Mouse (Mus musculus): ENCODE measurements around the gene Rbks. TPM values are rescaled to one million over a fixed set of nuclear protein-coding genes. Genes with fewer than 3 reads are reported as not detected.

Rbks gene
- total RNA-seq, 1 experiment from 2014 or later = 7.2 TPM

GRCm38 (mm10) chr5:31686040-31686439, 11.4 kb downstream of the Rbks start:
- no peak for ATAC-seq (ENCODE audit: extremely low read depth, insufficient number of reproducible peaks, low FRiP score, poor library complexity, severe bottlenecking)

GRCm38 (mm10) chr5:31682305-31682704, 15.1 kb downstream of the Rbks start:
- no peak for ATAC-seq (ENCODE audit: extremely low read depth, insufficient number of reproducible peaks, low FRiP score, poor library complexity, severe bottlenecking)

GRCm38 (mm10) chr5:31680183-31680582, 17.2 kb downstream of the Rbks start:
- ATAC-seq (ENCODE audit: extremely low read depth, insufficient number of reproducible peaks, low FRiP score, poor library complexity, severe bottlenecking) = peak; percentile 51; the same call in 1 of the 2 replicates

DNA sequence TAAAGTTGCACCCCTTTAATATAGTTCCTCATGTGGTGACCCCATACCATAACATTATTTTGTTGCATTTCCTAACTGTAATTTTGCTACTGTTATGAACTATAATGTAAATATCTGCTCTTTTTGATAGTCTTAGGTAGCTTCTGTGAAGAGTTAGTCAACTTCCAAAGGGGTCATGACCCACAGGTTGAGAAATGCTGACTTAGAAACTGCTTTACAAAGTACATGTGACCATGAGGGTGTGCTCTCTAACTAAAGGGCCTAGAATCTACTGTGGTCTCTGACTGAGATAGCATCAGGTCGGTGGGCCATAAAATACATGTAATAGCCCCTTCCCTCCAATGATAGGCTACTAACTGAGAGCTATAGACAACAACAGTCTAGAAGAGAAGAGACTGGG, 19.4 kb downstream of the Rbks start:
- ATAC-seq (ENCODE audit: extremely low read depth, insufficient number of reproducible peaks, low FRiP score, poor library complexity, severe bottlenecking) = no peak

- no peak for ATAC-seq (ENCODE audit: extremely low read depth, insufficient number of reproducible peaks, low FRiP score, poor library complexity, severe bottlenecking)
Observed at GRCm38 (mm10) chr5:31673431-31673830, 24.0 kb downstream of the Rbks start.

DNA sequence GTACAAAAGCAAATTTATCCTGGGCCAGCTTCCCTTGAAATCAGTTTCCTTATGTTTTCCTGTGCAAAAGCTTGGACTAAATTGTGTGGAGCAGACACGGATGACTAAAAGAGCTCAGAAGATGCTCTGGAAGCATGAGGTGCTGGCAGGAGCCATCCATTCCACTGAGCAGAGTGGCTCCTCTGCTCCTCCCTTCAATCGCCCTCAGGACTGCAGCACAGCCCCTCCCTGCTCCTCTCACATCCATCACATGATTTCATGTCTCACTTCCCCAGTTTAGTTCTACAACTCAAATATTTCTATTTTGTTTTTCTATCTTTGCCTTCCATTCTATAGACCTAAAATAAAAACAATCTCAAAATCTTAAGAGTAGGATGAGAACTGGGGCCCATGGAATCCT, 26.3 kb downstream of the Rbks start:
- no peak for ATAC-seq (ENCODE audit: extremely low read depth, insufficient number of reproducible peaks, low FRiP score, poor library complexity, severe bottlenecking)

GRCm38 (mm10) chr5:31669984-31670383, 27.4 kb downstream of the Rbks start:
- ATAC-seq (ENCODE audit: extremely low read depth, insufficient number of reproducible peaks, low FRiP score, poor library complexity, severe bottlenecking) = no peak

DNA sequence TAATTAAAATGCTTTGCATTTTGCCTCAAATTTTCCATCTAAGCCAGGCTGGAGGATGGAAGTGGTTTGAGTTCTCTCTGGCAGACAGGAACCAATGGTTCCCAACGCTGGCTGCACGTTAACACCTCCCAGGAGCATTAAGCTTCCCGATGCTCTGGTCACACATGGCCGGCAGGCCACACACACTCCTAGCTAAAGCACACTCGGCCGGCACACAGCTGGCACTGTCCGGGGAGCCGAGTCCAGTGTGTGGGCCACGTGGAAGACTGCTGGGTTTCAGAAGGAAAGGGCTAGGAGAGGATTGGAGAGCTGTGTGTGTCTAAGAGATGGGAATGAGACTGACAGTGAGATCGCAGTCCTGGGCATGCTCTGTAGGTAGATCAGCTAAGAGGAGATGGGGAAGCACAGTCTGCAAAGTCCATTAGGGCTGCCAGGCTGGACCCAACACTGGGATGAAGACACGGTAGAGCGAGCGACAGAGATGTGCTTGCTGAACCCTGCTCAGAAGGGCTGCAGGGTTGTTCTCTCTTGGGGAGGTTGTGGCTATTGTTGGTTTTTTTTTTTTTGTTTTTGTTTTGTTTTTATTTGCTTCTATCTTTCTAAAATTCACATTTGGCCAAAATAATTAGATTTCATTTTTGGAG, 29.0 kb downstream of the Rbks start:
- ATAC-seq (ENCODE audit: extremely low read depth, insufficient number of reproducible peaks, low FRiP score, poor library complexity, severe bottlenecking) = no peak

DNA sequence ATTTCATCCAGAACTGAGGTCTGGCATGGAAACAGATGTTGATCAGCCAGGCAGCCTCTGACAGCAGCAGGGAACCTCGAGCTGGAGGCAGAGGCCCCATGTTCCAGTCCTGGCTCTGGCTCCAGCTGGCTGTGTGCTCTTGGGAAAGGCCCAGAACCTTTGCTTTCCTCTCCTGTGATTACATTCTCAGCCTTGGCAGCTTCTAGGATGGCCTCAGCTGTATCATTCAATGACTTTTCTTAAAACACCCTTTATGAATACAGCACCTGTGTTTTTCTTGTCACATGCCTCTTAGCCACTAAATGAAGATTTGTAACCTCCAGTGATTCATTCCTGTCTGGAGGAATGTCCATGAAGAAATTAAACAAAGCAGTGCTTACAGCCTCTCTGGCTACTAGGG, 31.3 kb downstream of the Rbks start:
- ATAC-seq (ENCODE audit: extremely low read depth, insufficient number of reproducible peaks, low FRiP score, poor library complexity, severe bottlenecking) = no peak

- ATAC-seq (ENCODE audit: extremely low read depth, insufficient number of reproducible peaks, low FRiP score, poor library complexity, severe bottlenecking) = no peak
Observed at GRCm38 (mm10) chr5:31655688-31656190, 41.7 kb downstream of the Rbks start.

DNA sequence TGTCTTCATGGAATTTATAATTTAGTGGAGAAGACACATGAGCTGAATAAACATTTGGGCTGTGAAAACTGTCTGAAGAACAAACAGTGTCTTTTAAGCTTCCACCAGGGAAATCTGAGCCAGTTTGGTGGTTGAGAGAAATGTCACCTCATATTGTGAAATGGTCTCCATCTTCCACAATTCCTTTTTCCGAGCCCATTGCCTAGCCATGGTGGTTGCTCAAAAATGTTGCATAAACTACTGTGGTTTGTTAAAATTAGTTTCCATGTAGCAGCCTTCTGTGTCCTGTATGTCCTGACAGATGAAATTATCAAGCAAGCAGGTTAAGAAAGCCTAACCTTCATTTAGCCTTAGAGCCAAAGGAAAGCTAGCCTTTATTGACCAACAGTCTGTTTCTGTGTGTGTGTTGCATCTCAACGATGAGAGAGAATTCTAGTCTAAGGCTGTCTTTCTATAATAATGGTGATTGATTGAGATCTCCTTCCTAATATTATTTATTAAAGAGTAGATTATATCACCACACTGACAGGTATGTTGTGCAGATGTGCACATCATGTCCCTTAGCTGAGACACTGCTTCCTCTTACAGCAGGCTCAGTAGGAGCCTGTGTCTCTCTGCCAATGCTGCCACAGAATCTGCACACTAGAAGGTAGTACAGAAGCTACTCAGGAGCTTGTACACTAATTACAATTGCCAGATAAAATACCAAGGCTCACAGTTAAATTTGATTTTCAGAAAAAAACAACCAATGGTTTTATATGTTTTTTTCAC, 46.7 kb downstream of the Rbks start:
- no peak for ATAC-seq (ENCODE audit: extremely low read depth, insufficient number of reproducible peaks, low FRiP score, poor library complexity, severe bottlenecking)

DNA sequence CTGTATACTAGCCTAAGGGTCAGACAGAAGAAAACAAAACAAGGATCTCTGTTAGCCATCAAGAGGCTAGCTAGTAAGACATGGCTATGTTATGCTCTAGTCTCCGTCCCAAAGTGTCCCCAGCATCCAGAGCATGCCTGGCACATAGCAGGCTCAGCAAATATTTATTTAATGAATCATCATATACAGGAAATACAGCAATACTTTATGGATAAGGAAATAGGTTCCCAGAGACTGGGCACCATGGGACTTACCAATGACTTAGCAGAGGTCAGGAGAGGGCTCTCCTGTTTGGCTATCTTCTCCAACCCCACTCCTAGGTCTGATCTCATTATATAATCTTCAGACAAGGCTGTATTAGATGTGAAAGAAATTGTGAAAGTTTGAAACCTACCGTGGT, 50.1 kb downstream of the Rbks start:
- ATAC-seq (ENCODE audit: extremely low read depth, insufficient number of reproducible peaks, low FRiP score, poor library complexity, severe bottlenecking) = no peak

GRCm38 (mm10) chr5:31646574-31646973, 50.9 kb downstream of the Rbks start:
- no peak for ATAC-seq (ENCODE audit: extremely low read depth, insufficient number of reproducible peaks, low FRiP score, poor library complexity, severe bottlenecking)

DNA sequence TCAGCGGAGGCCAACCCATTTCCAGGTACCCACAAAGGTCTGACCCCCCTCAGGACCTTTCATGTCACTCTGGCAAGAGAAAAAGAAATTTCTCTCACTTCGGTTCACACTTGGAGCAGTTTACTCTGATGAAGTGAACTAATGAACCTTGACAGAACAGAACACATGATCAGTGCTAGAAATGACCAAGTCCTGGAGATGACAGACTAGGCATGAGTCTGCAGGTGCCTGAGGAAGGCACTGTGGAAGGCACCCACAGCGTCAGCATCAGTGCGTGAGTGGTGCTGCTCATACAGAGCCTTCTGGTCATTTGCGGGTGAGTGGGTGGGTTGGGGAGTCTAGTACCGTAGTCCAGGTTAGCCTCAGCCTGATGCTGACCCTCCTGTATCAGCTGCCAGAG, 51.6 kb downstream of the Rbks start:
- no peak for ATAC-seq (ENCODE audit: extremely low read depth, insufficient number of reproducible peaks, low FRiP score, poor library complexity, severe bottlenecking)

GRCm38 (mm10) chr5:31644847-31645246, 52.6 kb downstream of the Rbks start:
- ATAC-seq (ENCODE audit: extremely low read depth, insufficient number of reproducible peaks, low FRiP score, poor library complexity, severe bottlenecking) = no peak

DNA sequence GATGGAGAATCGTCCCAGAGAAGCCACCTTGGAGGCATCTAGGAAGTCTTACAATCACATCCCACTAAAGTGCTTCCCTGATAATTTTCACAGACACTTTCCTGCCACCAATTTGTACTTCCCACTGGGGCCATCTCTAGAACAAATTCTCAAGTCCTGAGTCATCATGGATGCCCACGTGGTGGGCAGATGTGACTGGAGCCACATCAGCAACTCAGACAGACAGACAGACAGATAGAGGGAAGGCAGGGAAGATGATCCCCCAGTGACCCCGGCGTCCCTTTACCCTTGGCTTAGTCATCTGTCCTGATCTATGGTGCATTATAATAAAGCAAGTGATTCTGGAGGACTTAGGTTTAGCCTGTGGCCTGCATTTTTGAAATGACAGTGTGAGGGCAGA, 53.2 kb downstream of the Rbks start:
- ATAC-seq (ENCODE audit: extremely low read depth, insufficient number of reproducible peaks, low FRiP score, poor library complexity, severe bottlenecking) = no peak

DNA sequence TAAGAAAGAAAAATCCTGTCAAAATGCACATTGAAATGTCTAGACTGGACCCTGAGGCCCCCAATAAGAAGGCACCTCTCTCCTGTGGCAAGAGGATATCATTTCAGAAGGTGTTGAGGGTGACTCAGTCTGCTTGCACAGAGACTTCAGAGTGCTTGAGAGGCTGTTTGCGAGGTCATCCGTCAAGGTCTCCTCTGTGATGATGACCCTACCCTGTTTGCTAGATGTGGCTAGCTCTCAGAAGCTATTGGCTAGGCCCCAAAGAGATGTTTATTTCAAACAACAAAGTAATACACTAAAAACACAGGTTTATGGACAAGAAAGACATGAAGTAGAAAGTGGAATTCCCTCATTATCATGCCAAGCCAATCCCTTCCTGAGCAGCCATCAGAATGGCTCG, 55.1 kb downstream of the Rbks start:
- ATAC-seq (ENCODE audit: extremely low read depth, insufficient number of reproducible peaks, low FRiP score, poor library complexity, severe bottlenecking) = no peak

DNA sequence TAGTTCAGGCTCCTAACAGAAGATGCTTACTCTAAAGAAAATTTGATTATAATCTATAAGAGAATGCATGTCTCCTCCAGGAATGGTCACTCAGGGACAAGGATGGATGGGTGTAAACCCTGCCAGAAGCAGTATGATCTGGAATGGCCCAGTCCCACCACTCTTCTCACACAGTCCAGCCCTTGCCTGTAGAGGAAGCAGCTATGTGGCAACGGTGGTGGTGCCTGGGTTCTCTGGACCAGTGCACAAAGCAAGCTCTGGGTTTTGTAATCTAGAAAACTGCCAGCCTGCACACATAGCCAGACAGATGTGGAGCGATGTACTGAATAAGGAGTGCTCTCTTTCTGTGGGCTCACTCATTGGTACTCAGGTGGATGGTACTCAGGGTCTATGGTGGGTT, 56.9 kb downstream of the Rbks start:
- ATAC-seq (ENCODE audit: extremely low read depth, insufficient number of reproducible peaks, low FRiP score, poor library complexity, severe bottlenecking) = no peak

GRCm38 (mm10) chr5:31636636-31637253, 60.7 kb downstream of the Rbks start:
- ATAC-seq (ENCODE audit: extremely low read depth, insufficient number of reproducible peaks, low FRiP score, poor library complexity, severe bottlenecking) = peak; percentile 27; the same call in 1 of the 2 replicates

DNA sequence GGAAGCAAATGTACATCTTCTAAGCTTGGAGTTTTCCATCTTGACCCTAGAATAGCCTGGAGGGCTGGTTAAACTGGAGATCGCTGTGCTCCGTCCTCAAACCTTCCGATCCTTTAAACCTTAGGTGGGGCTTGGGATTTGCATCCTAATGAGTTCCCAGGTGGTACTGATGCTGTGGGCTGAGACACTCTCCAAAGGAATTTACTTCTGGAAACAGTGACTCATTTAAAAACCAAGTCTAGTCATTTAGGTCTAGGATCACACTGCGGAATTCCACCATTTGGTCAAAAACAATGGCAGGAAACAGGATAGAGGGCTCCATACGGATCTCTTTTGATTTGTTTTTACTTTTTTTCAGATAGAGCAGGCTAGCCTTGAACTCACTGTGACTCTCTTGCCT, 62.7 kb downstream of the Rbks start:
- ATAC-seq (ENCODE audit: extremely low read depth, insufficient number of reproducible peaks, low FRiP score, poor library complexity, severe bottlenecking) = no peak

Data from neutrophil, adult 5-6 weeks (primary cell).